Mouse (Mus musculus): ENCODE measurements around the gene Sowahb.
A peak's percentile ranks its signal among the peaks of the same experiment; 100 is the strongest.

- TF ChIP-seq CTCF (IDR thresholded peaks at IDR 0.05) (peak; percentile 29; the same call in 1 of the 2 replicates), EP300 (IDR thresholded peaks at IDR 0.05) (no peak)
Observed at GRCm38 (mm10) chr5:93051041-93051440, 6.2 kb upstream of the Sowahb start.

Measured in lung, postnatal 0 days (tissue).